Mouse (Mus musculus) colon, adult 2 months (tissue): ENCODE data around the gene Dmrtc1a. TPM values are rescaled to one million over a fixed set of nuclear protein-coding genes. Genes with fewer than 3 reads are reported as not detected.

Source experiments
- polyA plus RNA-seq: library from polyadenylated mRNA; depleted of rRNA; stranded (reverse); fragments of >200 nt; gene quantifications from 2 replicates; pipeline ENCODE4 v1.2.3, GENCODE M21; 2012; rRNA removed

Dmrtc1a gene
- 0.09 TPM in 1 of 2 replicates, not detected in the other for polyA plus RNA-seq

GRCm38 (mm10) chrX:102908587-102908986 lies at the start of gene Dmrtc1a, which contains the start of gene 1700011M02Rik:
Gene Dmrtc1a, minus strand, starts transcription at chrX:102908687.
Gene 1700011M02Rik, plus strand, starts transcription at chrX:102908905.

GRCm38 (mm10) chrX:102928072-102928471 lies 19.6 kb upstream of the Dmrtc1a start, which contains the start of gene 1700018G05Rik:
Gene 1700018G05Rik, plus strand, starts transcription at chrX:102928372.

GRCm38 (mm10) chrX:102867871-102868270 lies 40.6 kb downstream of the Dmrtc1a start, which contains the start of gene 1700031F05Rik:
Gene 1700031F05Rik, minus strand, starts transcription at chrX:102867971.

GRCm38 (mm10) chrX:102854516-102854915 lies 54.0 kb downstream of the Dmrtc1a start, which contains the start of gene Dmrtc1c2:
Gene Dmrtc1c2, minus strand, starts transcription at chrX:102854616.

Other genes with a start within 250 kb of the Dmrtc1a start
- gene Gm3880, start 221.7 kb downstream of the Dmrtc1a start, polyA plus RNA-seq, result not detected in 2 replicates
- gene Gm9112, start 201.1 kb downstream of the Dmrtc1a start, polyA plus RNA-seq, result not detected in 2 replicates
- not detected in 2 replicates for gene Dmrtc1b, start 200.8 kb downstream of the Dmrtc1a start, polyA plus RNA-seq
- gene Dmrtc1c1, start 105.7 kb downstream of the Dmrtc1a start, polyA plus RNA-seq, result not detected in 2 replicates
- not detected in 2 replicates for gene Dmrtc1c2, start 54.1 kb downstream of the Dmrtc1a start, polyA plus RNA-seq
- not detected in 2 replicates for gene 1700031F05Rik, start 40.7 kb downstream of the Dmrtc1a start, polyA plus RNA-seq
- not detected in 2 replicates for gene 1700011M02Rik, start 218 bp upstream of the Dmrtc1a start, polyA plus RNA-seq
- not detected in 2 replicates for gene 1700018G05Rik, start 19.7 kb upstream of the Dmrtc1a start, polyA plus RNA-seq